Mouse (Mus musculus): Measurements from ENCODE around the gene Fbn1. TPM values are rescaled to one million over a fixed set of nuclear protein-coding genes. Genes with fewer than 3 reads are reported as not detected.

Fbn1 gene
- total RNA-seq (2021) = 10 to 100 TPM; 86.1 to 99.8 TPM
- long read RNA-seq, experiment 1, partial matches to known transcripts = 4 of 16 reads
- long read RNA-seq, experiment 1, other reads (novel, unspliced or antisense) = 12 of 16 reads
- long read RNA-seq, experiment 2, partial matches to known transcripts = 8 of 19 reads
- long read RNA-seq, experiment 2, other reads (novel, unspliced or antisense) = 11 of 19 reads

GRCm38 (mm10) chr2:125507893-125508292 lies at the start of gene Fbn1:
TSS of gene Fbn1 (minus strand) at chr2:125507993.
- no peak for DNase-seq

DNA sequence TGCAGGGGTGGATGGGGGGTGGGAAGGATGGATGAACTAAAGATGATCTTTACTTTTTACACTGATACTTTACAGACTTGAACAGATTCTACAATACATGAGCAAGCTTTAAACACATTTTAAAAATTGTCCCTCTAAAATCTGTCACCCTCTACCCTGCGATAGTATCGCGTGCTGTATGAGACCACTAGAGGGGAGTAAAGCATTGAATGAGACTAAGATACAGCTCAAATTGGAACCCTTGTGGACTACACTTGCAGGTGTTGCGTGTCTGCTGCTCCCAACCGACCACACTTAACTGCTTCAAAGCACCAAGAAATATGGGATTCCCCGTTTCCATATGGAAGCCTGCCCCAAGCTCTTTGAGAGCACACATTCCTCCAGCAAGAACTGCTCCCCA lies 48.0 kb upstream of the Fbn1 start:
- no peak for DNase-seq

GRCm38 (mm10) chr2:125548806-125549578 lies 41.2 kb upstream of the Fbn1 start:
- no peak for DNase-seq

DNA sequence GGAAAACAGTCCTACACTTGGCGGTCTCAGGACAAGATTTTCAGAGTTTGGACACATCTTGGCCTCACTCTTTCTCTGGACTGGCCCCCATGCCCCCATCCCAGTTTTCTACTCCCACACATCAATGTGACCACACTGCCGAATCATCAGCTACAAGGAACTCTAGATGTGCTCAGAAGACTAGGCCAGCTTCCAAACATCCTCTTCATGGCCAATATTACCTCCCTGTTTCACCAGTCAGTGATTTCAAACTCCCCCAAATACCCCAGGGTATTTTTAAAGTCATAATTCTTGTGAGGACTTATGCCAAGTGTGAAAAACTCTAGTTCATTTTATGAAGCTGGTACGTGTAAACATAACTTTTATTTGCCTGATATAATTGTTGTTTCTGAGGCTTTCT lies 37.2 kb upstream of the Fbn1 start:
- no peak for DNase-seq

- no peak for DNase-seq
Measured at GRCm38 (mm10) chr2:125543646-125544045, 35.9 kb upstream of the Fbn1 start.

- DNase-seq = no peak
Measured at GRCm38 (mm10) chr2:125541451-125541850, 33.7 kb upstream of the Fbn1 start.

- no peak for DNase-seq
Measured at GRCm38 (mm10) chr2:125540579-125540978, 32.8 kb upstream of the Fbn1 start.

DNA sequence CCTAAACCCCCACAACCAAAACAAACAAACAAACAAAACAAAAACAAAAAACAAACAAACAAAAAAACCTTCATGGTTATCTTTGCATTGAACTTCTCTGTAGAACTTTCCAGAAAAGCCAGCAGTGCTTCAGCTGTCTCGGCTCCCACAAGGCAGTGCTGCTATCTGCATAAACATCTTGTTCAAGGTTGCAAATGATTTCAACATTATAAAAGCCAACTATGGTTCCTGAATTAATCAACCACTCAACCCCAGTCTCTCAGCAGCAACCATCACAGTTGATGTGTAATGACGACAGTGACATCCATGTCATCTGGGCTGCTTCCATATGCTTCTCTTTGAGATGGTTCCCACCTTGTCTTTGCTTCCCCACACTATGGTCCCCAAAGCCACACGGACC lies 31.8 kb upstream of the Fbn1 start:
- DNase-seq = no peak

DNA sequence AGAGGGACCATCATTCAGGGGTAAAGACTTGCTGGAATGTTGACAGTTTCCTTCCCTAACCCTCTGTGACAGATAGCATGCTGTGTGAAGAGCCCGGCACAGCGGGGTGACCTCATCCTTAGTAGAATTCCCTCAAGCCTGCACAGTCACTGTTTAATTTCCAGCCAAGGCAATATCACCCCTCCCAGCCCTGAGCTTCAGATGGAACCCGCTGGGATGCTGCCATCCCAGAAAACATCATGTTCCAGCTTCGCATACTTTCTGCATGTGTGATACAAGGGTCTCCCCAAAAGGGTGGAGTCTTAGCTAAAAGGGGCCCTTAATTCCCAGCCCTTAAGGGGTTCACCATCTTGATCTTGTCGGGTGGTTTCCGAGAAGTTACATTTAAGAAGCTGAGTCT lies 22.9 kb upstream of the Fbn1 start:
- DNase-seq = peak; percentile 65

GRCm38 (mm10) chr2:125526566-125526965 lies 18.8 kb upstream of the Fbn1 start:
- DNase-seq = no peak

- no peak for DNase-seq
Measured at GRCm38 (mm10) chr2:125525484-125525883, 17.7 kb upstream of the Fbn1 start.

DNA sequence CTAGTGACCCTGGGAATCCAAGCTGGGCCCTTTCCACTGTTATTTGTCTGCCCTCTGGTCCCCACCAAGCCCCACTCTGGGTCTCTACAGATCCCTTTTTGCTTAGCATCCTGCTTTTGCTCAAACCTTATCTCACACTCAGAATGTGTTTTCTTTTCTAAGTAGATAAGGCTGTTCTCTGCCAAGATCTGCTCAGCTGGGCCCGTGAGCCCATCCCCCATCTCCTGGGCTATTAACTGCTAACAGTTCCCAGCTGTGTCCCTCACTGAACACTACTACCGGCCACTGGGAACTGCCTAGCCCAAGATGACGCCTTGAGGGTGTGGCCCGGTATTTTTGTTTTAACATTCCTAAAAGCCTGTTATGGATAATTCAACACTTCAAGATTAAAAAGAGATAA lies 8.8 kb upstream of the Fbn1 start:
- DNase-seq = peak; percentile 54

GRCm38 (mm10) chr2:125515291-125516057 lies 7.7 kb upstream of the Fbn1 start:
- DNase-seq = no peak

DNA sequence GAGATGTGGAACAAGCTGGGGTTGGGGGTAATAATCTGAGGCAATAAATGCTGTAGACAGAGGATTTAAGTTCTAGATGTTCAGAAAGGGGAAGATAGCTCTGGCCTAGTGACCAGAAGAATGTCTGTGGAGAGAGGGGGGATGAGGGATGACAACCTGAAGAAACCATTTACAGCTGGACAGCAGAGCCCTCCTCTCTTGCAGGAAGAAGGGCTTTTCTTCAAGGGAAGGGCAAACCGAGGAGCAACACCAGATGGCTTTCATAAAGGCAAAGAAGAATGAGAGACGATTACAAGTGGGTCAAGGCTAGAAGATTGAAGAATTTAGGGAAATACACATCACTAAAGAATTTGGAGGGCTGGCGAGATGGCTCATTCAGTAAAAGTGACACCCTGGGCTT lies 6.6 kb upstream of the Fbn1 start:
- no peak for DNase-seq

- DNase-seq = no peak
Measured at GRCm38 (mm10) chr2:125512544-125512943, 4.8 kb upstream of the Fbn1 start.

GRCm38 (mm10) chr2:125511898-125512297 lies 4.1 kb upstream of the Fbn1 start:
- no peak for DNase-seq

DNA sequence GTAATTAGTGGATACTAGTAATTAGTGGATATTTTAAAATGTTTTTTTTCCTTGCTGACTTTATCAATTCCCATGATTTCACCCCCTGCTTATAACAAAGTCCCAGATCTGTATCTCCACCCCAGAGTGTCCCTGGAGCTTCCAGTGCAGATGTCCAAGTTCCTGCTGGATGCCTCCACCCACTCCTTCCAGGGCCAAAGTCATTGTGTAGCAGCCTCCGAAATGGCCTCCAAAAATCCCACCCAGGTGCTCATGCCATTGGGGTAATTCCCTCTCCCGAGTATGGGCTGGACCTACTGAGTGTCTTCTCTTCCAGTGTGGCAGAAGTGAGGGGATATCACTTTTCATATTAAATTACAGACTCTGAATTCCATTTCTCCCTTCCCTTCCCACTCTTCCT lies 3.0 kb upstream of the Fbn1 start:
- DNase-seq = peak; percentile 49

GRCm38 (mm10) chr2:125508381-125508780 lies 588 bp upstream of the Fbn1 start:
- DNase-seq = no peak

GRCm38 (mm10) chr2:125506316-125507054 lies 1.3 kb downstream of the Fbn1 start:
- peak; percentile 72 for DNase-seq

- peak; percentile 72 for DNase-seq
Measured at GRCm38 (mm10) chr2:125505746-125506315, 2.0 kb downstream of the Fbn1 start.

- peak; percentile 69 for DNase-seq
Measured at GRCm38 (mm10) chr2:125505006-125505745, 2.6 kb downstream of the Fbn1 start, which contains the start of gene Gm9913. TSS of gene Gm9913 (plus strand) at chr2:125505089.

All from gastrocnemius, postnatal 25 days (tissue).